ENCODE assay signal across 10 mouse cellular contexts in genomic region chr2:110314509-110315155, GRCm38 (mm10). TPM values are rescaled to one million over a fixed set of nuclear protein-coding genes. Genes with fewer than 3 reads are reported as not detected.
DNase-seq lines count a peak whose midpoint lies in the region; ATAC-seq lines count a peak whose summit lies in the region.
"Had no signal": no experiment of that assay in that cellular context is flagged by ENCODE, and none has a peak within 500 bp of the region (broad histone marks: within the 10 kb centered on the region; RNA-seq: fewer than 3 reads in every experiment).

Gene Bbox1, minus strand, starts transcription at chr2:110314560.

- H3K9ac ChIP-seq in limb, embryonic 15.5 days = no peak within 1 kb of the TSS
- no peak within 1 kb of the TSS for H3K9ac ChIP-seq in midbrain, embryonic 14.5 days (replicated peaks; ENCODE audit: low read length)

- no peak for ATAC-seq in limb, embryonic 15.5 days (ENCODE audit: insufficient number of reproducible peaks, low FRiP score, low TSS enrichment, low read depth)
- no peak for ATAC-seq in midbrain, embryonic 14.5 days (ENCODE audit: low FRiP score, low TSS enrichment)
- ATAC-seq: intestine, embryonic 16.5 days had no signal

- H3K27ac ChIP-seq in limb, embryonic 15.5 days = 0 out of 2 replicates have a peak within 1 kb of the TSS, but pooled peaks have one; percentile 14
- H3K27ac ChIP-seq in limb, embryonic 10.5 days = no peak within 1 kb of the TSS
- no peak within 1 kb of the TSS for H3K27ac ChIP-seq in midbrain, embryonic 14.5 days (replicated peaks; ENCODE audit: low read depth, low read length)

- H3K4me3 ChIP-seq in limb, embryonic 15.5 days = no peak within 1 kb of the TSS
- H3K4me3 ChIP-seq in limb, embryonic 10.5 days = no peak within 1 kb of the TSS
- H3K4me3 ChIP-seq in midbrain, embryonic 14.5 days (replicated peaks; ENCODE audit: low read depth, low read length) = no peak within 1 kb of the TSS

- 77% methylated on average over 6 of the region's 6 CpGs for WGBS in limb, embryonic 15.5 days
- 83% methylated on average over 6 of the region's 6 CpGs for WGBS in limb, embryonic 10.5 days
- whole genome bisulfite sequencing in midbrain, embryonic 14.5 days = 85% methylated on average over 6 of the region's 6 CpGs

- H3K27me3 ChIP-seq in limb, embryonic 15.5 days = no peaks in the 10 kb centered on the region
- H3K27me3 ChIP-seq in limb, embryonic 10.5 days (ENCODE audit: low read depth, poor library complexity, severe bottlenecking) = no peaks in the 10 kb centered on the region
- no peaks in the 10 kb centered on the region for H3K27me3 ChIP-seq in midbrain, embryonic 14.5 days (ENCODE audit: control insufficient read depth, insufficient read depth, low read length)

- no peak within 1 kb of the TSS for H3K4me2 ChIP-seq in limb, embryonic 15.5 days
- no peak within 1 kb of the TSS for H3K4me2 ChIP-seq in midbrain, embryonic 14.5 days (ENCODE audit: low read length)

- no peaks in the 10 kb centered on the region for H3K9me3 ChIP-seq in limb, embryonic 15.5 days
- H3K9me3 ChIP-seq in limb, embryonic 10.5 days (replicated peaks) = no peaks in the 10 kb centered on the region
- H3K9me3 ChIP-seq in midbrain, embryonic 14.5 days (ENCODE audit: control insufficient read depth, low read length) = no peaks in the 10 kb centered on the region

- H3K4me1 ChIP-seq in limb, embryonic 15.5 days = no peaks in the 10 kb centered on the region; the same call in 1 of the 2 replicates
- H3K4me1 ChIP-seq in limb, embryonic 10.5 days = no peaks in the 10 kb centered on the region
- no peaks in the 10 kb centered on the region for H3K4me1 ChIP-seq in midbrain, embryonic 14.5 days (ENCODE audit: control insufficient read depth, insufficient read depth, low read length)

- peak; percentile 31 for DNase-seq in adrenal gland, adult 2 months
- no peak for DNase-seq in adrenal gland, adult 18-20 months (ENCODE audit: low spot score in 2 of 2)
- no peak for DNase-seq in limb, embryonic 10.5 days (ENCODE audit: low spot score)
- DNase-seq in gastrocnemius, postnatal 25 days = peak; percentile 31
- peak; percentile 15 for DNase-seq in ovary, postnatal 14 days (ENCODE audit: low spot score)
- DNase-seq in midbrain, embryonic 14.5 days = no peak
- no peak for DNase-seq in embryo, embryonic 9.5 days (ENCODE audit: extremely low spot score)
- DNase-seq: right cerebral cortex, postnatal 14 days had no signal

- H3K36me3 ChIP-seq in limb, embryonic 15.5 days = no peaks in the 10 kb centered on the region
- no peaks in the 10 kb centered on the region for H3K36me3 ChIP-seq in limb, embryonic 10.5 days
- no peaks in the 10 kb centered on the region for H3K36me3 ChIP-seq in midbrain, embryonic 14.5 days (ENCODE audit: control insufficient read depth, insufficient read depth, low read length)

RNA-seq across cellular contexts. Expression of gene Bbox1, which starts in this region (rescaled TPM):
- total RNA-seq in adrenal gland, adult 2 months (2021) = under 1 TPM in 1 of 2 experiments, not detected in 1; 0.14 TPM
- polyA plus RNA-seq in adrenal gland, adult 2 months (2012; rRNA removed) = not detected in 2 replicates
- under 1 TPM in 1 of 2 experiments, not detected in 1; 0.10 TPM for total RNA-seq in adrenal gland, adult 18-20 months (2021)
- 0.88 and 1.2 TPM in 2 replicates for polyA plus RNA-seq in limb, embryonic 15.5 days (2015; fragmentation: Nextera tagmentation; extraction: Ambion mirVana)
- polyA plus RNA-seq in limb, embryonic 10.5 days (2016; fragmentation: Nextera tagmentation; extraction: Ambion mirVana) = 0.19 TPM in 1 of 2 replicates, not detected in the other
- total RNA-seq in gastrocnemius, postnatal 25 days (2021) = under 1 TPM in 1 of 2 experiments, not detected in 1; 0.16 TPM
- polyA plus RNA-seq in midbrain, embryonic 14.5 days (2014; fragmentation: Nextera tagmentation; extraction: Ambion mirVana) = 0.11 and 0.35 TPM in 2 replicates

Comparison
In these comparisons a context has a peak if more than half of its experiments do, and no peak if none do; other contexts are left out.
1. Peak in DNase-seq in adrenal gland, adult 2 months; RNA of the gene not detected or under 1 TPM.
2. Peak in DNase-seq in gastrocnemius, postnatal 25 days; RNA of the gene not detected or under 1 TPM.